Mouse (Mus musculus) MEL (cell line): ENCODE data around the gene Frmd6. TPM values are rescaled to one million over a fixed set of nuclear protein-coding genes. Genes with fewer than 3 reads are reported as not detected.

Experiments
- DNase-seq: peaks from one replicate; pipeline ENCODE4 v3.0.0; 2011; ENCODE audit warnings: low read depth, low spot score
- H3K27ac ChIP-seq: 2 replicates; pipeline ENCODE4 v1.5.1; 2012; ENCODE audit warnings: low read depth, mild to moderate bottlenecking, control low read depth, low read length, moderate library complexity; ENCODE audit not compliant: control insufficient read depth
- H3K27me3 ChIP-seq, 2 experiments: fragments of 150-350 bp in 1 of 2; sonication (generic) in 1 of 2; 2 replicates each; pipeline ENCODE4 v1.6.1; 2012; ENCODE audit warnings: low read length in 2 of 2, mild to moderate bottlenecking in 2 of 2, improper control_type of control experiment in 1 of 2, moderate library complexity in 1 of 2; ENCODE audit not compliant: insufficient read depth in 2 of 2, control insufficient read depth in 1 of 2
- H3K36me3 ChIP-seq, 2 experiments: 2 replicates each; pipeline ENCODE4 v1.6.1; 2012 to 2014; ENCODE audit warnings: low read length in 2 of 2, improper control_type of control experiment in 1 of 2, inconsistent platforms in 1 of 2, mild to moderate bottlenecking in 1 of 2; ENCODE audit not compliant: insufficient read depth in 2 of 2, control insufficient read depth in 1 of 2
- H3K4me1 ChIP-seq, 2 experiments: fragments of 150-350 bp in 1 of 2; sonication (generic) in 1 of 2; 2 replicates each; pipeline ENCODE4 v1.6.1; 2012; ENCODE audit warnings: low read length in 2 of 2, improper control_type of control experiment in 1 of 2, mild to moderate bottlenecking in 1 of 2; ENCODE audit not compliant: insufficient read depth in 2 of 2, control insufficient read depth in 1 of 2
- H3K4me3 ChIP-seq, 2 experiments: fragments of 150-350 bp in 1 of 2; sonication (generic) in 1 of 2; 2 replicates each; pipeline ENCODE4 v1.5.1; 2012; ENCODE audit warnings: low read depth in 2 of 2, low read length in 2 of 2, mild to moderate bottlenecking in 2 of 2, moderate library complexity in 2 of 2, control low read depth in 1 of 2, improper control_type of control experiment in 1 of 2; ENCODE audit not compliant: control insufficient read depth in 1 of 2, insufficient read depth in 1 of 2
- H3K79me2 ChIP-seq: 2 replicates; pipeline ENCODE4 v1.6.1; 2012; ENCODE audit warnings: mild to moderate bottlenecking, low read length, moderate library complexity; ENCODE audit not compliant: control insufficient read depth, poor library complexity, insufficient read depth
- H3K9ac ChIP-seq: 2 replicates; pipeline ENCODE4 v1.6.1; 2012; ENCODE audit warnings: low read depth, mild to moderate bottlenecking, control low read depth, low read length, moderate library complexity; ENCODE audit not compliant: control insufficient read depth, poor library complexity, severe bottlenecking
- H3K9me3 ChIP-seq: fragments of 150-350 bp; sonication (generic); replicated peaks from 2 replicates; pipeline ENCODE4 v1.6.1; 2012; ENCODE audit warnings: mild to moderate bottlenecking, low read length, improper control_type of control experiment, moderate library complexity; ENCODE audit not compliant: insufficient read depth
- BHLHE40 ChIP-seq: IDR thresholded peaks from 2 replicates; pipeline ENCODE4 v1.6.1; 2012; ENCODE audit warnings: low read depth, mild to moderate bottlenecking, inconsistent platforms, low read length, improper control_type of control experiment, borderline replicate concordance
- CHD1 ChIP-seq: IDR thresholded peaks from 2 replicates; pipeline ENCODE4 v1.6.1; 2012; ENCODE audit warnings: low read depth, mild to moderate bottlenecking, inconsistent platforms, low read length, improper control_type of control experiment
- CTCF ChIP-seq, 3 experiments: IDR thresholded peaks in 2 of 3; conservative IDR thresholded peaks in 1 of 3; 2 replicates each; pipeline ENCODE4 v1.5.1; 2011 to 2012; ENCODE audit warnings: low read length in 3 of 3, low read depth in 2 of 3, mild to moderate bottlenecking in 2 of 3, improper control_type of control experiment in 1 of 3, inconsistent platforms in 1 of 3, mixed read lengths in 1 of 3, moderate library complexity in 1 of 3; ENCODE audit not compliant: control insufficient read depth in 1 of 3, insufficient read depth in 1 of 3, poor library complexity in 1 of 3, severe bottlenecking in 1 of 3
- E2F4 ChIP-seq: IDR thresholded peaks from 2 replicates; pipeline ENCODE4 v1.6.1; 2011; ENCODE audit warnings: low read depth, low read length, improper control_type of control experiment, borderline replicate concordance
- GABPA ChIP-seq: IDR thresholded peaks from 2 replicates; pipeline ENCODE4 v1.6.1; 2012; ENCODE audit warnings: low read depth, mild to moderate bottlenecking, inconsistent platforms, low read length, improper control_type of control experiment, moderate library complexity
- GATA1 ChIP-seq: IDR thresholded peaks from 2 replicates; pipeline ENCODE4 v1.6.1; 2011; ENCODE audit warnings: low read depth, low read length, improper control_type of control experiment
- JUND ChIP-seq: IDR thresholded peaks from 2 replicates; pipeline ENCODE4 v1.6.1; 2011; ENCODE audit warnings: low read depth, mild to moderate bottlenecking, improper control_type of control experiment, low read length
- MAX ChIP-seq: IDR thresholded peaks from 2 replicates; pipeline ENCODE4 v1.6.1; 2011; ENCODE audit warnings: low read length, improper control_type of control experiment
- MEF2A ChIP-seq: IDR thresholded peaks from 2 replicates; pipeline ENCODE4 v1.6.1; 2014; ENCODE audit warnings: low read depth, mild to moderate bottlenecking, inconsistent platforms, low read length, improper control_type of control experiment; ENCODE audit not compliant: poor library complexity, insufficient replicate concordance, severe bottlenecking; ENCODE audit errors: extremely low read depth
- MYB ChIP-seq: IDR thresholded peaks from 2 replicates; pipeline ENCODE4 v1.6.1; 2011; ENCODE audit warnings: mild to moderate bottlenecking, low read depth, low read length, improper control_type of control experiment
- NELFE ChIP-seq: IDR thresholded peaks from 2 replicates; pipeline ENCODE4 v1.6.1; 2011; ENCODE audit warnings: low read depth, low read length, improper control_type of control experiment
- NRF1 ChIP-seq: IDR thresholded peaks from 2 replicates; pipeline ENCODE4 v1.6.1; 2014; ENCODE audit warnings: low read depth, mild to moderate bottlenecking, inconsistent platforms, low read length, improper control_type of control experiment, moderate library complexity; ENCODE audit not compliant: poor library complexity, insufficient read depth, severe bottlenecking
- POLR2A ChIP-seq, 2 experiments: IDR thresholded peaks; 2 replicates each; pipeline ENCODE4 v1.6.1; 2011 to 2012; ENCODE audit warnings: low read length in 2 of 2, mild to moderate bottlenecking in 2 of 2, control low read depth in 1 of 2, improper control_type of control experiment in 1 of 2, low read depth in 1 of 2, moderate library complexity in 1 of 2; ENCODE audit not compliant: control insufficient read depth in 1 of 2, insufficient read depth in 1 of 2, poor library complexity in 1 of 2
- POLR2AphosphoS2 ChIP-seq: IDR thresholded peaks from 2 replicates; pipeline ENCODE4 v1.6.1; 2011; ENCODE audit warnings: low read length, improper control_type of control experiment
- RAD21 ChIP-seq: IDR thresholded peaks from 2 replicates; pipeline ENCODE4 v1.6.1; 2011; ENCODE audit warnings: mild to moderate bottlenecking, low read depth, low read length, improper control_type of control experiment
- RCOR1 ChIP-seq: IDR thresholded peaks from 2 replicates; pipeline ENCODE4 v1.6.1; 2012; ENCODE audit warnings: low read depth, mild to moderate bottlenecking, inconsistent platforms, low read length, improper control_type of control experiment
- TBP ChIP-seq: IDR thresholded peaks from 2 replicates; pipeline ENCODE4 v1.8.0; 2011; ENCODE audit warnings: low read depth, low read length, improper control_type of control experiment
- TCF12 ChIP-seq: IDR thresholded peaks from 2 replicates; pipeline ENCODE4 v1.6.1; 2014; ENCODE audit warnings: low read depth, mild to moderate bottlenecking, inconsistent platforms, low read length, improper control_type of control experiment, moderate library complexity
- ZC3H11A ChIP-seq: IDR thresholded peaks from 2 replicates; pipeline ENCODE4 v1.6.1; 2012; ENCODE audit warnings: low read depth, mild to moderate bottlenecking, inconsistent platforms, low read length, improper control_type of control experiment
- polyA plus RNA-seq, 2 experiments: library from polyadenylated mRNA; stranded (reverse) in 1 of 2; unstranded in 1 of 2; fragments of >175 nt in 1 of 2; fragments of >200 nt in 1 of 2; gene quantifications; 2 replicates each; pipeline versions ENCODE4 v1.2.1 to v1.2.4; 2012; ENCODE audit warnings: low replicate concordance in 2 of 2, low read depth in 1 of 2; ENCODE audit not compliant: insufficient read length in 2 of 2, insufficient read depth in 1 of 2, missing spikeins in 1 of 2
- total RNA-seq: library from RNA; depleted of rRNA; stranded (reverse); fragments of 300-350 nt; gene quantifications from 2 replicates; pipeline ENCODE4 v1.2.3, GENCODE M21; 2012

Gene Frmd6
- total and polyA plus RNA-seq, 3 experiments = 3.7 to 5.0 TPM; not detected in 1

DNA sequence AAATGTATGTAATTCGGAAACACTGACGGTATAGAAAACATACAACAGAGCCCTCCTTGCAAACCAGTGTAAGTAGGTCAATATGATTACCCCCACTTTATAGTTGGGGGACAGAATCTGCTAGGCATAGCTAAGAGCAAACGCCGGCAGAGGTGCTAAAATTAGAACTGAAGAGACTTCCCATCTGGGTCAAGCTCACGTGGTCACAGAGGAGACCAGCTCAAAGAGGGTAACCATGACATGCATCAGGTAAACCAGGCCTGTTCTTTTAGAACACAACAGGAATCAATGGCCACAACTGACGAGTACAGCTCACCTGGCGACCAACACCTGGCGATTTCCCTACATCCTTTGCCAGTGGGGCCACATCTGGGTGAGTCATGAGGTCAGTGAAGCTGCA is 25.2 kb upstream of the Frmd6 start:
- TF ChIP-seq NELFE = no peak
- TF ChIP-seq POLR2A (IDR thresholded peaks at IDR 0.05; ENCODE audit: control insufficient read depth in 1 of 2, insufficient read depth in 1 of 2, low read depth in 1 of 2, low read length in 2 of 2, poor library complexity in 1 of 2) = no peak
- TF ChIP-seq GABPA = no peak
- no peak for TF ChIP-seq RCOR1
- TF ChIP-seq CHD1 = no peak
- TF ChIP-seq NRF1 = no peak
- TF ChIP-seq GATA1 = no peak
- TF ChIP-seq MAX = no peak
- TF ChIP-seq BHLHE40 = no peak
- no peak for TF ChIP-seq TCF12
- TF ChIP-seq RAD21 = no peak
- TF ChIP-seq JUND = no peak
- no peak for TF ChIP-seq MYB
- TF ChIP-seq ZC3H11A = no peak
- H3K9me3 ChIP-seq = no peaks in the 10 kb centered on the region
- H3K4me3 ChIP-seq = no peak overlapping the region
- H3K9ac ChIP-seq = no peak overlapping the region
- H3K27ac ChIP-seq = no peak overlapping the region
- no peaks in the 10 kb centered on the region for H3K4me1 ChIP-seq
- no peaks in the 10 kb centered on the region for H3K36me3 ChIP-seq
- peaks cover 0 to 4% of the 10 kb centered on the region in 2 experiments; a peak in 3 of 4 replicates for H3K27me3 ChIP-seq
- no peaks in the 10 kb centered on the region for H3K79me2 ChIP-seq
- DNase-seq = no peak

DNA sequence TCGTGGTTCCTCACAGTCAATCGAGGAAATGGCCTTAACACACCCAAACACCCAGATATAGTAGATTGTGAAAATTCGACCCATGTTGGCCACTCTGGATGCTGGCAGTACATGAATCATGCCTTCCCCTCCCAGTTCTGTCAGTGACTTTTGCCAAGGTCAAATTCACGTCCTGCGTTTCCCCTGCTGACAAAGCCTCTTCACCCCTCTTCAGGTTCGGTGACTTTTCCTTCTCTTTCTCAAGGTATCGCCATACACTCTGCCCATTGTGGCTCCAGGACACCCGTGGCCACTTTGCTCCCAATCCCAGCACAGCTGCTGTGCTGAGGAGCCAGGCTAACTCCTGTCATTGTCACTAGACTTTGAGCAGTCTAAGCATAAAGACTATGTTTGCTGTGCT is 24.0 kb upstream of the Frmd6 start:
- no peak for DNase-seq
- H3K27me3 ChIP-seq = peaks cover 0 to 4% of the 10 kb centered on the region in 2 experiments; a peak in 3 of 4 replicates
- H3K9ac ChIP-seq = no peak overlapping the region
- no peak for TF ChIP-seq MEF2A
- TF ChIP-seq POLR2AphosphoS2 = no peak
- no peak for TF ChIP-seq TBP
- TF ChIP-seq E2F4 = no peak
- TF ChIP-seq CTCF (IDR thresholded peaks at IDR 0.05 in 2 of 3, conservative IDR thresholded peaks at IDR 0.05 in 1 of 3; ENCODE audit: control insufficient read depth in 1 of 3, insufficient read depth in 1 of 3, low read depth in 2 of 3, low read length in 3 of 3, poor library complexity in 1 of 3, severe bottlenecking in 1 of 3) = no peak
- no peak for TF ChIP-seq RCOR1
- no peak for TF ChIP-seq MAX
- TF ChIP-seq CHD1 = no peak
- H3K27ac ChIP-seq = no peak overlapping the region
- H3K9me3 ChIP-seq = no peaks in the 10 kb centered on the region
- H3K4me1 ChIP-seq = no peaks in the 10 kb centered on the region
- H3K36me3 ChIP-seq = no peaks in the 10 kb centered on the region
- H3K79me2 ChIP-seq = no peaks in the 10 kb centered on the region
- no peak overlapping the region for H3K4me3 ChIP-seq
